Mouse (Mus musculus) embryonic fibroblast, embryonic 13.5 days (primary cell): ENCODE results near the gene Dnah17.

Experiments used
- CTCF ChIP-seq: IDR thresholded peaks from 2 replicates; pipeline ENCODE4 v1.5.1; 2011; ENCODE audit warnings: mild to moderate bottlenecking, control low read depth, low read length, moderate library complexity, borderline replicate concordance; ENCODE audit not compliant: insufficient read depth
- POLR2A ChIP-seq: IDR thresholded peaks from 2 replicates; pipeline ENCODE4 v1.6.1; 2011; ENCODE audit warnings: low read depth, mild to moderate bottlenecking, control low read depth, low read length, moderate library complexity

GRCm38 (mm10) chr11:118113516-118114205 is 16.8 kb downstream of the Dnah17 start:
- TF ChIP-seq CTCF (no peak), POLR2A (no peak)
